Mouse (Mus musculus) layer of hippocampus, adult 9-11 months (tissue): ENCODE data around the gene Plce1.
A peak's percentile ranks its signal among the peaks of the same experiment; 100 is the strongest.
"Not testable (repeated sequence)": the region's sequence is repeated elsewhere in the genome, so short reads cannot be mapped to it uniquely, and the experiment has no call there.

Experiments
- DNase-seq: peaks from one replicate; pipeline ENCODE4 v3.0.0; 2022

Plce1 gene

GRCm38 (mm10) chr19:38592566-38593224, 111.8 kb downstream of the Plce1 start:
- no peak for DNase-seq

GRCm38 (mm10) chr19:38593225-38593897, 112.5 kb downstream of the Plce1 start:
- no peak for DNase-seq

GRCm38 (mm10) chr19:38596096-38596495, 115.2 kb downstream of the Plce1 start:
- DNase-seq = no peak

GRCm38 (mm10) chr19:38597392-38597791, 116.5 kb downstream of the Plce1 start:
- no peak for DNase-seq

GRCm38 (mm10) chr19:38599001-38599400, 118.1 kb downstream of the Plce1 start:
- DNase-seq = no peak

GRCm38 (mm10) chr19:38601127-38601526, 120.2 kb downstream of the Plce1 start:
- DNase-seq = no peak

GRCm38 (mm10) chr19:38602811-38603210, 121.9 kb downstream of the Plce1 start:
- DNase-seq = no peak

GRCm38 (mm10) chr19:38607236-38607635, 126.3 kb downstream of the Plce1 start:
- no peak for DNase-seq

GRCm38 (mm10) chr19:38608951-38609654, 128.2 kb downstream of the Plce1 start:
- DNase-seq = no peak

- DNase-seq = no peak
These were observed 129.4 kb downstream of the Plce1 start for GRCm38 (mm10) chr19:38610291-38610690.

GRCm38 (mm10) chr19:38610809-38611208, 129.9 kb downstream of the Plce1 start:
- DNase-seq = no peak

- no peak for DNase-seq
These were observed 133.3 kb downstream of the Plce1 start for GRCm38 (mm10) chr19:38614067-38614675.

GRCm38 (mm10) chr19:38615356-38615755, 134.4 kb downstream of the Plce1 start:
- DNase-seq = no peak

GRCm38 (mm10) chr19:38620134-38620533, 139.2 kb downstream of the Plce1 start:
- DNase-seq = no peak

- DNase-seq = peak; percentile 34
These were observed 140.6 kb downstream of the Plce1 start for GRCm38 (mm10) chr19:38621546-38621945.

- DNase-seq = no peak
These were observed 145.5 kb downstream of the Plce1 start for GRCm38 (mm10) chr19:38626246-38627015.

GRCm38 (mm10) chr19:38627075-38627768, 146.3 kb downstream of the Plce1 start:
- no peak for DNase-seq

- no peak for DNase-seq
These were observed 151.3 kb downstream of the Plce1 start for GRCm38 (mm10) chr19:38632251-38632650.

GRCm38 (mm10) chr19:38633306-38633705, 152.4 kb downstream of the Plce1 start:
- DNase-seq = no peak

- DNase-seq = no peak
These were observed 158.1 kb downstream of the Plce1 start for GRCm38 (mm10) chr19:38639050-38639449.

- DNase-seq = peak; percentile 19
These were observed 158.9 kb downstream of the Plce1 start for GRCm38 (mm10) chr19:38639805-38640204.

- not testable (repeated sequence) for DNase-seq
These were observed 161.6 kb downstream of the Plce1 start for GRCm38 (mm10) chr19:38642515-38642914.
